Mouse (Mus musculus) brain, embryonic 14.5 days (tissue): Measurements from ENCODE around the gene Pex6.
A peak's percentile ranks its signal among the peaks of the same experiment; 100 is the strongest.

ENCODE experiments used
- CTCF ChIP-seq: fragments of 200-500 bp; IDR thresholded peaks from 2 replicates; pipeline ENCODE4 v1.5.1; 2012; ENCODE audit warnings: inconsistent platforms, mild to moderate bottlenecking, moderate library complexity, borderline replicate concordance; ENCODE audit not compliant: insufficient read depth, insufficient read length; ENCODE audit errors: extremely low read depth
- POLR2A ChIP-seq: fragments of 200-500 bp; IDR thresholded peaks from 2 replicates; pipeline ENCODE4 v1.6.1; 2012; ENCODE audit warnings: mild to moderate bottlenecking, inconsistent platforms, borderline replicate concordance; ENCODE audit not compliant: poor library complexity, insufficient read depth, insufficient read length, severe bottlenecking; ENCODE audit errors: extremely low read depth

GRCm38 (mm10) chr17:46679843-46680759 lies 31.2 kb upstream of the Pex6 start:
- TF ChIP-seq POLR2A: no peak
- peak; percentile 32; the same call in 1 of the 2 replicates for TF ChIP-seq CTCF
